Mouse (Mus musculus): ENCODE results near the gene 1700020D05Rik. TPM values are rescaled to one million over a fixed set of nuclear protein-coding genes. Genes with fewer than 3 reads are reported as not detected.

Gene 1700020D05Rik
- polyA plus RNA-seq, 1 experiment from 2014 or later: 0.14 TPM

GRCm38 (mm10) chr19:5472857-5473256 lies 30.7 kb downstream of the 1700020D05Rik start:
- no peak overlapping the region for H3K27ac ChIP-seq (ENCODE audit: low read length)
- ATAC-seq (ENCODE audit: low read depth): no peak
- H3K4me2 ChIP-seq (ENCODE audit: low read depth, low read length): no peak overlapping the region
- no peaks in the 10 kb centered on the region for H3K36me3 ChIP-seq (ENCODE audit: control insufficient read depth, insufficient read depth)
- no peaks in the 10 kb centered on the region for H3K9me3 ChIP-seq (replicated peaks; ENCODE audit: control insufficient read depth, low read length)
- 60% methylated on average over 3 of the region's 3 CpGs for WGBS (ENCODE audit: insufficient replicate concordance)
- no peak overlapping the region for H3K9ac ChIP-seq (ENCODE audit: low read depth, low read length)
- no peak overlapping the region for H3K4me3 ChIP-seq (ENCODE audit: low read depth, low read length)
- H3K27me3 ChIP-seq (ENCODE audit: control insufficient read depth, insufficient read depth, low read depth, low read length): peaks cover 31% of the 10 kb centered on the region
- H3K4me1 ChIP-seq (ENCODE audit: control insufficient read depth, low read depth, low read length): peaks cover 8% of the 10 kb centered on the region

GRCm38 (mm10) chr19:5471846-5472245 lies 31.7 kb downstream of the 1700020D05Rik start:
- Histone ChIP-seq H3K36me3 (ENCODE audit: control insufficient read depth, insufficient read depth) (no peaks in the 10 kb centered on the region), H3K4me1 (ENCODE audit: control insufficient read depth, low read depth, low read length) (peaks cover 8% of the 10 kb centered on the region), H3K4me3 (ENCODE audit: low read depth, low read length) (no peak overlapping the region), H3K27me3 (ENCODE audit: control insufficient read depth, insufficient read depth, low read depth, low read length) (peaks cover 31% of the 10 kb centered on the region), H3K9ac (ENCODE audit: low read depth, low read length) (no peak overlapping the region), H3K9me3 (replicated peaks; ENCODE audit: control insufficient read depth, low read length) (no peaks in the 10 kb centered on the region), H3K27ac (ENCODE audit: low read length) (no peak overlapping the region), H3K4me2 (ENCODE audit: low read depth, low read length) (no peak overlapping the region)
- ATAC-seq (ENCODE audit: low read depth): no peak
- WGBS (ENCODE audit: insufficient replicate concordance): 50% methylated on average over 5 of the region's 5 CpGs

- ATAC-seq (ENCODE audit: low read depth): no peak
- H3K9me3 ChIP-seq (replicated peaks; ENCODE audit: control insufficient read depth, low read length): no peaks in the 10 kb centered on the region
- H3K4me2 ChIP-seq (ENCODE audit: low read depth, low read length): no peak within 1 kb of the TSS
- H3K4me1 ChIP-seq (ENCODE audit: control insufficient read depth, low read depth, low read length): no peaks in the 10 kb centered on the region; the same call in 1 of the 2 replicates
- H3K4me3 ChIP-seq (ENCODE audit: low read depth, low read length): no peak within 1 kb of the TSS
- H3K9ac ChIP-seq (ENCODE audit: low read depth, low read length): no peak within 1 kb of the TSS
- no peak within 1 kb of the TSS for H3K27ac ChIP-seq (ENCODE audit: low read length)
- H3K36me3 ChIP-seq (ENCODE audit: control insufficient read depth, insufficient read depth): no peaks in the 10 kb centered on the region
- 35% methylated on average over 5 of the region's 5 CpGs for WGBS (ENCODE audit: insufficient replicate concordance)
- peaks cover 4% of the 10 kb centered on the region for H3K27me3 ChIP-seq (ENCODE audit: control insufficient read depth, insufficient read depth, low read depth, low read length)
These were observed 35.2 kb downstream of the 1700020D05Rik start, which contains the start of gene Ctsw for GRCm38 (mm10) chr19:5468374-5468773. TSS of gene Ctsw (minus strand) at chr19:5468507.

DNA sequence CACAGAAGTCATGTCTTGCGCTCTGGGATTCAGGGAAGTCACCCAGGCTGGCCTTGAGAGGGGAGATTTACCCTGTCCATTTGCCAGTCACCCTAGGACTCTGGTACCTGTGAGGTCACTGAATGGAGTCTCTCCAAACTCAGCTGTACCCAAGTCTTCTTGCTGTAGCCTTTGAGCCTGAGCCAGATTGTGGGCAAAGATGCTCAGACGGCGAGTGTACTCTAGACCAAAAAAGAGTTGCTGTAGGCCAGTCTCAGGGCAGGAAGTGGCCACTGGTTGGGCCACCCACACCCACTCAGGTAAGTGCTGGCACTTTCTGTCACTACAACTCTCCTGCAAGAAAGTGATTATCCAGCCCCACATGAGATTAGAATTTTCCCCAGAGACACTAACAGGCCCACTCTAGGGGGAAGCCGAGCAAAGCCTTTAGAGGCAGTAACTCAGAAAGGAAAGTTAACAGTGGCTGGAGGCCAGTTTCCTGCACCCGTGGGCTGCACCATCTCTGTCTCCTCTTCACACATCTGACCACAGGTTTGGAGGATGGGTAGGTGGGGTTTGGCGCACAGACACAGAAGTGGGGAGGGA lies 36.6 kb downstream of the 1700020D05Rik start:
- Histone ChIP-seq H3K9me3 (replicated peaks; ENCODE audit: control insufficient read depth, low read length) (no peaks in the 10 kb centered on the region), H3K27me3 (ENCODE audit: control insufficient read depth, insufficient read depth, low read depth, low read length) (no peaks in the 10 kb centered on the region), H3K9ac (ENCODE audit: low read depth, low read length) (no peak overlapping the region), H3K4me3 (ENCODE audit: low read depth, low read length) (no peak overlapping the region), H3K4me1 (ENCODE audit: control insufficient read depth, low read depth, low read length) (no peaks in the 10 kb centered on the region), H3K36me3 (ENCODE audit: control insufficient read depth, insufficient read depth) (no peaks in the 10 kb centered on the region), H3K4me2 (ENCODE audit: low read depth, low read length) (no peak overlapping the region), H3K27ac (ENCODE audit: low read length) (no peak overlapping the region)
- ATAC-seq (ENCODE audit: low read depth): no peak
- WGBS (ENCODE audit: insufficient replicate concordance): 69% methylated on average over 6 of the region's 6 CpGs

- Histone ChIP-seq H3K27ac (ENCODE audit: low read length) (no peak overlapping the region), H3K4me3 (ENCODE audit: low read depth, low read length) (no peak overlapping the region), H3K4me2 (ENCODE audit: low read depth, low read length) (no peak overlapping the region), H3K9me3 (replicated peaks; ENCODE audit: control insufficient read depth, low read length) (no peaks in the 10 kb centered on the region), H3K36me3 (ENCODE audit: control insufficient read depth, insufficient read depth) (no peaks in the 10 kb centered on the region), H3K27me3 (ENCODE audit: control insufficient read depth, insufficient read depth, low read depth, low read length) (no peaks in the 10 kb centered on the region), H3K4me1 (ENCODE audit: control insufficient read depth, low read depth, low read length) (peaks cover 6% of the 10 kb centered on the region), H3K9ac (ENCODE audit: low read depth, low read length) (no peak overlapping the region)
- whole genome bisulfite sequencing (ENCODE audit: insufficient replicate concordance): 77% methylated on average over 8 of the region's 8 CpGs
- ATAC-seq (ENCODE audit: low read depth): no peak
These were observed 38.5 kb downstream of the 1700020D05Rik start for GRCm38 (mm10) chr19:5465037-5465436.

GRCm38 (mm10) chr19:5463791-5464562 lies 39.6 kb downstream of the 1700020D05Rik start:
- H3K4me3 ChIP-seq (ENCODE audit: low read depth, low read length): no peak overlapping the region
- no peak overlapping the region for H3K9ac ChIP-seq (ENCODE audit: low read depth, low read length)
- no peak for ATAC-seq (ENCODE audit: low read depth)
- H3K4me1 ChIP-seq (ENCODE audit: control insufficient read depth, low read depth, low read length): peaks cover 10% of the 10 kb centered on the region
- 56% methylated on average over 15 of the region's 15 CpGs for WGBS (ENCODE audit: insufficient replicate concordance)
- no peak overlapping the region for H3K27ac ChIP-seq (ENCODE audit: low read length)
- H3K9me3 ChIP-seq (replicated peaks; ENCODE audit: control insufficient read depth, low read length): no peaks in the 10 kb centered on the region
- no peaks in the 10 kb centered on the region for H3K27me3 ChIP-seq (ENCODE audit: control insufficient read depth, insufficient read depth, low read depth, low read length)
- no peak overlapping the region for H3K4me2 ChIP-seq (ENCODE audit: low read depth, low read length)
- no peaks in the 10 kb centered on the region for H3K36me3 ChIP-seq (ENCODE audit: control insufficient read depth, insufficient read depth)

DNA sequence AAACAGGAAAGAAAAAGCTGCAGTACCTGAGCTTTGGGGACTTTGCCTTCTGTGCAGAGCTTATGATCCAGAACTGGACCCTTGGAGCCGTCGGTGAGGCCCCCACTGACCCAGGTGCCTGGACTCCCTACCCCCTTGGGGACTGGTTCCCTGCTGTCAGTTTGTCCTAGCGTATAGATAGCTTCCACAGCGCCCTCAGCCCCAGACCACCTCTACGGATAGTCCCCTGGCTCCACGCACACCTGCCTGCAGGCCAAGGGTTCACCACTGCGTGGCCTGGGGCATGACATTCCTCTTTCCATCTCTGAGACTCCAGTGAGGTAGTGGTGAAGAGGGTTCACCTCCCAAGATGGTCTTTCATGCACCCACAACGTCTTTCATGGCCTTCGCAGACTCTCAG lies 40.4 kb downstream of the 1700020D05Rik start:
- no peak for ATAC-seq (ENCODE audit: low read depth)
- H3K36me3 ChIP-seq (ENCODE audit: control insufficient read depth, insufficient read depth): no peaks in the 10 kb centered on the region

DNA sequence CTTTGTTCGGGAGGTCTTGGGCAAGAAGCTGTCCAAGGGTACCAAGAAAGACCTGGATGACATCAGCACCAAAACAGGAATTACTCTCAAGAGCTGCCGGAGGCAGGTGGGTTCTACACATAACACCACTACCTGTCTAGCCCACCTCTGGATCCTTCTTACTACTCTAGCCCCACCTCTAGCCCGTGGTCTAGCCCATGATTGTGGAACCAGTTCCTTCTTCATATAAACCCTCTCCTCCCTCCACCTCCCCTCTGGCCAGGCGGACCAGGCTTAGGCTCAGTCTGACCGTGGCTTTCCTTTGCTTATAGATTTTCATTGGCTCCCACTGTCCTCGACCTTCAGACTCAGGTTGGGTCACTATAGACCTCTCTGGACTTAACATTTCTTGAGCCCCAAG lies 42.2 kb downstream of the 1700020D05Rik start:
- H3K4me2 ChIP-seq (ENCODE audit: low read depth, low read length): peak overlapping the region; percentile 92
- H3K36me3 ChIP-seq (ENCODE audit: control insufficient read depth, insufficient read depth): no peaks in the 10 kb centered on the region
- no peaks in the 10 kb centered on the region for H3K27me3 ChIP-seq (ENCODE audit: control insufficient read depth, insufficient read depth, low read depth, low read length)
- H3K4me1 ChIP-seq (ENCODE audit: control insufficient read depth, low read depth, low read length): peaks cover 24% of the 10 kb centered on the region
- H3K9me3 ChIP-seq (replicated peaks; ENCODE audit: control insufficient read depth, low read length): no peaks in the 10 kb centered on the region
- no peak overlapping the region for H3K4me3 ChIP-seq (ENCODE audit: low read depth, low read length)
- WGBS (ENCODE audit: insufficient replicate concordance): 75% methylated on average over 6 of the region's 6 CpGs
- H3K27ac ChIP-seq (ENCODE audit: low read length): no peak overlapping the region
- no peak overlapping the region for H3K9ac ChIP-seq (ENCODE audit: low read depth, low read length)
- no peak for ATAC-seq (ENCODE audit: low read depth)

More for the DNA sequence above, 40.4 kb downstream of the 1700020D05Rik start:
- no peaks in the 10 kb centered on the region for H3K9me3 ChIP-seq (replicated peaks; ENCODE audit: control insufficient read depth, low read length)
- no peak overlapping the region for H3K4me2 ChIP-seq (ENCODE audit: low read depth, low read length)
- WGBS (ENCODE audit: insufficient replicate concordance): 82% methylated on average over 9 of the region's 9 CpGs
- no peaks in the 10 kb centered on the region for H3K27me3 ChIP-seq (ENCODE audit: control insufficient read depth, insufficient read depth, low read depth, low read length)
- H3K4me1 ChIP-seq (ENCODE audit: control insufficient read depth, low read depth, low read length): peaks cover 10% of the 10 kb centered on the region
- H3K4me3 ChIP-seq (ENCODE audit: low read depth, low read length): no peak overlapping the region
- H3K27ac ChIP-seq (ENCODE audit: low read length): no peak overlapping the region
- H3K9ac ChIP-seq (ENCODE audit: low read depth, low read length): no peak overlapping the region

- no peaks in the 10 kb centered on the region for H3K27me3 ChIP-seq (ENCODE audit: control insufficient read depth, insufficient read depth, low read depth, low read length)
- peak within 1 kb of the TSS; percentile 85 for H3K9ac ChIP-seq (ENCODE audit: low read depth, low read length)
- no peaks in the 10 kb centered on the region for H3K36me3 ChIP-seq (ENCODE audit: control insufficient read depth, insufficient read depth)
- H3K4me1 ChIP-seq (ENCODE audit: control insufficient read depth, low read depth, low read length): peaks cover 32% of the 10 kb centered on the region
- no peaks in the 10 kb centered on the region for H3K9me3 ChIP-seq (replicated peaks; ENCODE audit: control insufficient read depth, low read length)
- H3K4me3 ChIP-seq (ENCODE audit: low read depth, low read length): peak within 1 kb of the TSS; percentile 88
- WGBS (ENCODE audit: insufficient replicate concordance): under 1% methylated on average over 32 of the region's 32 CpGs
- ATAC-seq (ENCODE audit: low read depth): peak; percentile 63
- peak within 1 kb of the TSS; percentile 68 for H3K27ac ChIP-seq (ENCODE audit: low read length)
- H3K4me2 ChIP-seq (ENCODE audit: low read depth, low read length): peak within 1 kb of the TSS; percentile 92
These were observed 43.1 kb downstream of the 1700020D05Rik start, which contains the start of gene Fibp for GRCm38 (mm10) chr19:5460465-5460911. TSS of gene Fibp (plus strand) at chr19:5460615.
